In the genomic region with DNA sequence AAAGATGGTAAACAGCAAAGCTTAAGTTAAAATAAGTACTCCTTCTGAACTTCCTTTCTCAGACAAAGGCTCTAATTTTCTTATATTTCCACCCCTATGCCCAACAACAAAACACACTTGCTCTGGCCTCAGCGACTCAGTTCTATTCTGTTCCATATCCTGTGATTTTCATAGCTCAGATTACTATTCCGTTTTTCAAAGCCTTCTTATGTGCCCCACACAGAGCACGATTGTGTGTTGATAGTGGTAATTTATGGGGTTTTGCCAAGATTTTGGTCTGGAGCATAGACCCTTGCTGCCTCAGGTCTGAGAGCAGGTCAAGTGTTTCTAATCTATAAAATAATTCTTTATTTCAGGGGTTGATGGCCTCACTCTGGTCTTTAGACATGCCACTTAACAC, we compare ENCODE assay signal across 31 mouse cellular contexts. TPM values are rescaled to one million over a fixed set of nuclear protein-coding genes. Genes with fewer than 3 reads are reported as not detected.
DNase-seq lines count a peak whose midpoint lies in the region; ATAC-seq and TF ChIP-seq lines count a peak whose summit lies in the region.
"Had no signal": no experiment of that assay in that cellular context is flagged by ENCODE, and none has a peak within 500 bp of the region (broad histone marks: within the 10 kb centered on the region; RNA-seq: fewer than 3 reads in every experiment).

No protein-coding gene starts in this region.

- H3K36me3 ChIP-seq in hindbrain, embryonic 11.5 days (ENCODE audit: control insufficient read depth, insufficient read depth, low read length), result no peaks in the 10 kb centered on the region
- no peaks in the 10 kb centered on the region for H3K36me3 ChIP-seq in hindbrain, postnatal 0 days (ENCODE audit: insufficient read depth, low read length)
- H3K36me3 ChIP-seq in embryonic facial prominence, embryonic 15.5 days, result no peaks in the 10 kb centered on the region
- H3K36me3 ChIP-seq: embryonic facial prominence, embryonic 13.5 days; heart, embryonic 12.5 days; heart, embryonic 15.5 days; hindbrain, embryonic 12.5 days; hindbrain, embryonic 15.5 days; intestine, embryonic 15.5 days had no signal

- TF ChIP-seq POLR2A in brain, embryonic 14.5 days (IDR thresholded peaks at IDR 0.05; ENCODE audit: borderline replicate concordance, extremely low read depth, insufficient read depth, insufficient read length, poor library complexity, severe bottlenecking), result no peak

- WGBS in hindbrain, embryonic 11.5 days, result 53% methylated on average over 3 of the region's 3 CpGs
- WGBS in hindbrain, postnatal 0 days, result 36% methylated on average over 3 of the region's 3 CpGs
- 42% methylated on average over 3 of the region's 3 CpGs for whole genome bisulfite sequencing in embryonic facial prominence, embryonic 15.5 days

- peak; percentile 7; the same call in 1 of the 2 replicates for ATAC-seq in hindbrain, embryonic 11.5 days (ENCODE audit: low FRiP score)
- no peak for ATAC-seq in hindbrain, postnatal 0 days
- ATAC-seq in embryonic facial prominence, embryonic 15.5 days (ENCODE audit: insufficient number of reproducible peaks, low FRiP score, low TSS enrichment, low read depth), result peak; percentile 29; the same call in 1 of the 2 replicates
- no peak for ATAC-seq in granulocyte monocyte progenitor cell, adult 5-6 weeks (replicated peaks; ENCODE audit: poor library complexity, severe bottlenecking)
- ATAC-seq: CD4-positive, CD25-positive, alpha-beta regulatory T cell, adult 4 months; forebrain, embryonic 13.5 days; forebrain, embryonic 16.5 days; intestine, embryonic 15.5 days had no signal

- H3K27ac ChIP-seq in hindbrain, embryonic 11.5 days (ENCODE audit: low read depth, low read length), result no peak overlapping the region
- H3K27ac ChIP-seq in hindbrain, postnatal 0 days, result no peak overlapping the region
- no peak overlapping the region for H3K27ac ChIP-seq in embryonic facial prominence, embryonic 15.5 days (replicated peaks)
- H3K27ac ChIP-seq: embryonic facial prominence, embryonic 13.5 days; forebrain, embryonic 13.5 days; gastrocnemius, adult 2 months; heart, embryonic 15.5 days; hindbrain, embryonic 12.5 days; hindbrain, embryonic 15.5 days; intestine, embryonic 15.5 days had no signal

- no peaks in the 10 kb centered on the region for H3K4me1 ChIP-seq in hindbrain, embryonic 11.5 days (replicated peaks; ENCODE audit: control insufficient read depth, insufficient read depth, low read length)
- no peaks in the 10 kb centered on the region for H3K4me1 ChIP-seq in hindbrain, postnatal 0 days (ENCODE audit: insufficient read depth, low read length)
- no peaks in the 10 kb centered on the region for H3K4me1 ChIP-seq in embryonic facial prominence, embryonic 15.5 days
- H3K4me1 ChIP-seq: embryonic facial prominence, embryonic 13.5 days; forebrain, embryonic 13.5 days; heart, embryonic 15.5 days; hindbrain, embryonic 12.5 days; hindbrain, embryonic 15.5 days; intestine, embryonic 15.5 days had no signal

- no peak for TF ChIP-seq CTCF in hindbrain, postnatal 0 days (IDR thresholded peaks at IDR 0.05; ENCODE audit: low read depth)
- no peak for TF ChIP-seq CTCF in brain, embryonic 14.5 days (IDR thresholded peaks at IDR 0.05; ENCODE audit: borderline replicate concordance, extremely low read depth, insufficient read depth, insufficient read length)

- no peak overlapping the region for H3K4me2 ChIP-seq in hindbrain, embryonic 11.5 days (replicated peaks; ENCODE audit: low read depth, low read length)
- H3K4me2 ChIP-seq in hindbrain, postnatal 0 days (ENCODE audit: low read depth, low read length), result no peak overlapping the region
- no peak overlapping the region for H3K4me2 ChIP-seq in embryonic facial prominence, embryonic 15.5 days (replicated peaks)
- H3K4me2 ChIP-seq: embryonic facial prominence, embryonic 13.5 days; forebrain, embryonic 13.5 days; heart, embryonic 12.5 days; heart, embryonic 15.5 days; hindbrain, embryonic 12.5 days; hindbrain, embryonic 15.5 days; intestine, embryonic 15.5 days had no signal

- H3K4me3 ChIP-seq in hindbrain, embryonic 11.5 days (ENCODE audit: low read depth, low read length), result no peak overlapping the region
- H3K4me3 ChIP-seq in hindbrain, postnatal 0 days (ENCODE audit: low read length), result no peak overlapping the region
- no peak overlapping the region for H3K4me3 ChIP-seq in embryonic facial prominence, embryonic 15.5 days (replicated peaks)
- H3K4me3 ChIP-seq: embryonic facial prominence, embryonic 13.5 days; forebrain, embryonic 13.5 days; gastrocnemius, adult 2 months; heart, embryonic 12.5 days; heart, embryonic 15.5 days; hindbrain, embryonic 12.5 days; hindbrain, embryonic 15.5 days; intestine, embryonic 15.5 days had no signal

- H3K27me3 ChIP-seq in hindbrain, embryonic 11.5 days (ENCODE audit: control insufficient read depth, insufficient read depth, low read length), result no peaks in the 10 kb centered on the region
- H3K27me3 ChIP-seq in hindbrain, postnatal 0 days (ENCODE audit: insufficient read depth, low read length), result no peaks in the 10 kb centered on the region
- H3K27me3 ChIP-seq in embryonic facial prominence, embryonic 15.5 days, result no peaks in the 10 kb centered on the region
- H3K27me3 ChIP-seq: embryonic facial prominence, embryonic 13.5 days; forebrain, embryonic 13.5 days; heart, embryonic 12.5 days; heart, embryonic 15.5 days; hindbrain, embryonic 12.5 days; hindbrain, embryonic 15.5 days; intestine, embryonic 15.5 days had no signal

- H3K9me3 ChIP-seq in hindbrain, embryonic 11.5 days (ENCODE audit: control insufficient read depth, low read length), result no peaks in the 10 kb centered on the region
- no peaks in the 10 kb centered on the region for H3K9me3 ChIP-seq in hindbrain, postnatal 0 days (ENCODE audit: low read length)
- no peaks in the 10 kb centered on the region for H3K9me3 ChIP-seq in embryonic facial prominence, embryonic 15.5 days (replicated peaks)
- H3K9me3 ChIP-seq: embryonic facial prominence, embryonic 13.5 days; forebrain, embryonic 13.5 days; heart, embryonic 12.5 days; heart, embryonic 15.5 days; hindbrain, embryonic 12.5 days; hindbrain, embryonic 15.5 days; intestine, embryonic 15.5 days had no signal

- peak; percentile 11 for DNase-seq in embryo, embryonic 11 days
- DNase-seq in embryo, embryonic 9.5 days (ENCODE audit: extremely low spot score), result no peak
- DNase-seq in hindbrain, embryonic 11.5 days (ENCODE audit: low spot score), result no peak
- DNase-seq in hindbrain, postnatal 0 days (ENCODE audit: low spot score), result no peak
- peak; percentile 12 for DNase-seq in brain, embryonic 14.5 days (ENCODE audit: low read depth)
- no peak for DNase-seq in B cell, adult 2 months
- DNase-seq: adrenal gland, adult 2 months; adrenal gland, postnatal 14 days; cerebellum, adult 11-12 months; cerebellum, adult 8-10 months; cerebellum, postnatal 10 days; cerebellum, postnatal 36 days; gastrocnemius, adult 2 months; gastrocnemius, postnatal 14 days; heart, adult 18-20 months; heart, postnatal 10 days; heart, postnatal 4 days; kidney, adult 2 months had no signal

- H3K9ac ChIP-seq in hindbrain, embryonic 11.5 days (ENCODE audit: low read depth, low read length), result no peak overlapping the region
- H3K9ac ChIP-seq in hindbrain, postnatal 0 days (replicated peaks; ENCODE audit: low read length), result no peak overlapping the region
- no peak overlapping the region for H3K9ac ChIP-seq in embryonic facial prominence, embryonic 15.5 days
- H3K9ac ChIP-seq: embryonic facial prominence, embryonic 13.5 days; forebrain, embryonic 13.5 days; heart, embryonic 12.5 days; heart, embryonic 15.5 days; hindbrain, embryonic 12.5 days; hindbrain, embryonic 15.5 days; intestine, embryonic 15.5 days had no signal

RNA-seq across cellular contexts. Expression of a gene that starts 30.4 kb away (rescaled TPM):
- 0.04 and 0.06 TPM in 2 replicates for polyA plus RNA-seq in hindbrain, embryonic 11.5 days (2014; fragmentation: Nextera tagmentation; extraction: Ambion mirVana)
- 9.8 and 9.9 TPM in 2 replicates for total RNA-seq in hindbrain, postnatal 0 days (2014; rRNA removed)
- polyA plus RNA-seq in hindbrain, postnatal 0 days (2015; fragmentation: Nextera tagmentation; extraction: Ambion mirVana), result 2.6 and 2.7 TPM in 2 replicates
- polyA plus RNA-seq in brain, embryonic 14.5 days (2012; rRNA removed), result 0.58 and 1.2 TPM in 2 replicates
- polyA plus RNA-seq in embryonic facial prominence, embryonic 15.5 days (2015; fragmentation: Nextera tagmentation; extraction: Ambion mirVana), result 0.24 and 0.26 TPM in 2 replicates
- total RNA-seq in granulocyte monocyte progenitor cell, adult 5-6 weeks (2014; fragmentation: Nextera tagmentation), result not detected in 2 replicates
- not detected in 2 replicates for total RNA-seq in granulocyte monocyte progenitor cell, adult 5-6 weeks (2017)
- total RNA-seq: MEL had no signal
- polyA plus RNA-seq: kidney, embryonic 14.5 days had no signal

Comparison
In these comparisons a context has a peak if more than half of its experiments do, and no peak if none do; other contexts are left out.
1. DNase-seq: peak in embryo, embryonic 11 days (single experiment) and brain, embryonic 14.5 days (single experiment); none in embryo, embryonic 9.5 days (single experiment), hindbrain, embryonic 11.5 days (single experiment), hindbrain, postnatal 0 days (single experiment) and B cell, adult 2 months (0 of 2).
2. ATAC-seq: peak in hindbrain, embryonic 11.5 days (single experiment) and embryonic facial prominence, embryonic 15.5 days (single experiment); none in hindbrain, postnatal 0 days (single experiment) and granulocyte monocyte progenitor cell, adult 5-6 weeks (single experiment).